Mouse (Mus musculus): ENCODE measurements around the gene Pxn. TPM values are rescaled to one million over a fixed set of nuclear protein-coding genes. Genes with fewer than 3 reads are reported as not detected.

Gene Pxn
- total and polyA plus RNA-seq, 2 experiments from 2014 or later, result 19.9 to 66.6 TPM

GRCm38 (mm10) chr5:115591028-115591427 lies 84.6 kb downstream of the Pxn start:
- no peak overlapping the region for H3K4me2 ChIP-seq (ENCODE audit: low read depth, low read length)
- DNase-seq (ENCODE audit: low spot score), result no peak
- 64% methylated on average over 11 of the region's 11 CpGs for WGBS
- peaks cover 96% of the 10 kb centered on the region for H3K36me3 ChIP-seq (replicated peaks; ENCODE audit: control insufficient read depth, insufficient read depth, low read length)
- no peak overlapping the region for H3K27ac ChIP-seq (ENCODE audit: low read depth)
- TF ChIP-seq EP300 (IDR thresholded peaks at IDR 0.05; ENCODE audit: low read depth), result no peak
- no peak for TF ChIP-seq CTCF (IDR thresholded peaks at IDR 0.05; ENCODE audit: low read depth)
- ATAC-seq (ENCODE audit: insufficient read depth, low read depth), result no peak
- H3K9me3 ChIP-seq (replicated peaks; ENCODE audit: control insufficient read depth, low read length), result no peaks in the 10 kb centered on the region
- H3K4me1 ChIP-seq (ENCODE audit: control insufficient read depth, insufficient read depth), result no peaks in the 10 kb centered on the region
- no peaks in the 10 kb centered on the region for H3K27me3 ChIP-seq (ENCODE audit: control insufficient read depth, insufficient read depth, low read length)
- H3K9ac ChIP-seq (replicated peaks; ENCODE audit: low read depth, low read length), result no peak overlapping the region
- H3K4me3 ChIP-seq (ENCODE audit: low read depth, low read length), result no peak overlapping the region

GRCm38 (mm10) chr5:115591506-115591905 lies 85.0 kb downstream of the Pxn start:
- Histone ChIP-seq H3K4me1 (ENCODE audit: control insufficient read depth, insufficient read depth) (no peaks in the 10 kb centered on the region), H3K4me2 (ENCODE audit: low read depth, low read length) (no peak overlapping the region), H3K9me3 (replicated peaks; ENCODE audit: control insufficient read depth, low read length) (no peaks in the 10 kb centered on the region), H3K9ac (replicated peaks; ENCODE audit: low read depth, low read length) (no peak overlapping the region), H3K27ac (ENCODE audit: low read depth) (no peak overlapping the region), H3K4me3 (ENCODE audit: low read depth, low read length) (no peak overlapping the region), H3K27me3 (ENCODE audit: control insufficient read depth, insufficient read depth, low read length) (no peaks in the 10 kb centered on the region), H3K36me3 (replicated peaks; ENCODE audit: control insufficient read depth, insufficient read depth, low read length) (peaks cover 96% of the 10 kb centered on the region)
- WGBS, result 88% methylated on average over 2 of the region's 2 CpGs
- no peak for TF ChIP-seq EP300 (IDR thresholded peaks at IDR 0.05; ENCODE audit: low read depth)
- TF ChIP-seq CTCF (IDR thresholded peaks at IDR 0.05; ENCODE audit: low read depth), result no peak
- no peak for DNase-seq (ENCODE audit: low spot score)
- ATAC-seq (ENCODE audit: insufficient read depth, low read depth), result no peak

DNA sequence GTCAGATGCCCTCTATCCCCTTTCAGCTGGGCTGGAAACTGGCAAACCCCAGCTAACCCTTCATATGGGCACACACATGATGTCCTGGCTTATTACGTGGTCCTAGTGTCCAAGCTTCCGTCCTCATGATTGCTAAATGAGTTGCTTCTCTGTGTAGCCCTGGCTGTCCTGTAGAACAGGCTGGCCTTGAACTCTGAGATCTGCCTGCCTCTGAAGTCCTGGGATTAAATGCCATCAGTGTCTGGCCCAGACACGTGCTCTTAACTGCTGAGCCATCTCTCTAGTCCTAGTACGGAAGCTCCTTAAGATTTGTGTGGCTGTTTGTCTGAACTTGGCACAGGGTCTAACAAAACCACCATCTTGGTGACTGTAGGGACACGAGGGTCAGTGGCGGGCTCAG lies 97.1 kb downstream of the Pxn start:
- ATAC-seq (ENCODE audit: insufficient read depth, low read depth), result no peak
- H3K27ac ChIP-seq (ENCODE audit: low read depth), result no peak overlapping the region
- H3K9me3 ChIP-seq (replicated peaks; ENCODE audit: control insufficient read depth, low read length), result no peaks in the 10 kb centered on the region
- H3K4me3 ChIP-seq (ENCODE audit: low read depth, low read length), result no peak overlapping the region
- WGBS, result 94% methylated on average over 6 of the region's 6 CpGs
- H3K4me1 ChIP-seq (ENCODE audit: control insufficient read depth, insufficient read depth), result no peaks in the 10 kb centered on the region
- DNase-seq (ENCODE audit: low spot score), result no peak
- no peaks in the 10 kb centered on the region for H3K27me3 ChIP-seq (ENCODE audit: control insufficient read depth, insufficient read depth, low read length)
- no peak overlapping the region for H3K9ac ChIP-seq (replicated peaks; ENCODE audit: low read depth, low read length)
- peaks cover 82% of the 10 kb centered on the region for H3K36me3 ChIP-seq (replicated peaks; ENCODE audit: control insufficient read depth, insufficient read depth, low read length)
- no peak for TF ChIP-seq CTCF (IDR thresholded peaks at IDR 0.05; ENCODE audit: low read depth)
- no peak for TF ChIP-seq EP300 (IDR thresholded peaks at IDR 0.05; ENCODE audit: low read depth)
- no peak overlapping the region for H3K4me2 ChIP-seq (ENCODE audit: low read depth, low read length)

Small RNAs within 50 kb of the gene (microRNA-seq; reads per million reads assigned to microRNA genes)
- not detected for gene Mir7029

Other genes with a start within 250 kb of the Pxn start
- gene Rnf10, start 233.8 kb upstream of the Pxn start, total RNA-seq (2014; rRNA removed; ENCODE audit: low replicate concordance), result 76.0 and 82.4 TPM in 2 replicates
- 104 and 105 TPM in 2 replicates for gene Rnf10, start 233.8 kb upstream of the Pxn start, polyA plus RNA-seq (2015; fragmentation: Nextera tagmentation; extraction: Ambion mirVana)
- gene Coq5, start 227.0 kb upstream of the Pxn start, total RNA-seq (2014; rRNA removed; ENCODE audit: low replicate concordance), result 74.1 and 82.7 TPM in 2 replicates
- gene Coq5, start 227.0 kb upstream of the Pxn start, polyA plus RNA-seq (2015; fragmentation: Nextera tagmentation; extraction: Ambion mirVana), result 111 and 116 TPM in 2 replicates
- gene Dynll1, start 205.7 kb upstream of the Pxn start, total RNA-seq (2014; rRNA removed; ENCODE audit: low replicate concordance), result 164 and 224 TPM in 2 replicates
- 615 and 804 TPM in 2 replicates for gene Dynll1, start 205.7 kb upstream of the Pxn start, polyA plus RNA-seq (2015; fragmentation: Nextera tagmentation; extraction: Ambion mirVana)
- 21.3 and 41.1 TPM in 2 replicates for gene Srsf9, start 179.5 kb upstream of the Pxn start, total RNA-seq (2014; rRNA removed; ENCODE audit: low replicate concordance)
- 62.9 and 67.5 TPM in 2 replicates for gene Srsf9, start 179.5 kb upstream of the Pxn start, polyA plus RNA-seq (2015; fragmentation: Nextera tagmentation; extraction: Ambion mirVana)
- 10.4 and 19.4 TPM in 2 replicates for gene Gatc, start 165.5 kb upstream of the Pxn start, total RNA-seq (2014; rRNA removed; ENCODE audit: low replicate concordance)
- 14.8 and 15.1 TPM in 2 replicates for gene Gatc, start 165.5 kb upstream of the Pxn start, polyA plus RNA-seq (2015; fragmentation: Nextera tagmentation; extraction: Ambion mirVana)
- gene Triap1, start 165.5 kb upstream of the Pxn start, total RNA-seq (2014; rRNA removed; ENCODE audit: low replicate concordance), result 13.0 and 27.2 TPM in 2 replicates
- gene Triap1, start 165.5 kb upstream of the Pxn start, polyA plus RNA-seq (2015; fragmentation: Nextera tagmentation; extraction: Ambion mirVana), result 39.2 and 42.3 TPM in 2 replicates
- 1,673 and 1,690 TPM in 2 replicates for gene Cox6a1, start 157.7 kb upstream of the Pxn start, total RNA-seq (2014; rRNA removed; ENCODE audit: low replicate concordance)
- 2,126 and 2,128 TPM in 2 replicates for gene Cox6a1, start 157.7 kb upstream of the Pxn start, polyA plus RNA-seq (2015; fragmentation: Nextera tagmentation; extraction: Ambion mirVana)
- gene Msi1, start 77.1 kb upstream of the Pxn start, total RNA-seq (2014; rRNA removed; ENCODE audit: low replicate concordance), result 2.5 and 5.6 TPM in 2 replicates
- gene Msi1, start 77.1 kb upstream of the Pxn start, polyA plus RNA-seq (2015; fragmentation: Nextera tagmentation; extraction: Ambion mirVana), result 0.99 and 1.1 TPM in 2 replicates
- gene Pla2g1b, start 40.4 kb upstream of the Pxn start, total RNA-seq (2014; rRNA removed; ENCODE audit: low replicate concordance), result not detected in 2 replicates
- gene Pla2g1b, start 40.4 kb upstream of the Pxn start, polyA plus RNA-seq (2015; fragmentation: Nextera tagmentation; extraction: Ambion mirVana), result not detected in 2 replicates
- gene Sirt4, start 22.0 kb upstream of the Pxn start, total RNA-seq (2014; rRNA removed; ENCODE audit: low replicate concordance), result 13.8 and 29.0 TPM in 2 replicates
- 14.5 and 15.4 TPM in 2 replicates for gene Sirt4, start 22.0 kb upstream of the Pxn start, polyA plus RNA-seq (2015; fragmentation: Nextera tagmentation; extraction: Ambion mirVana)
- 2,397 and 2,522 TPM in 2 replicates for gene Rplp0, start 52.8 kb downstream of the Pxn start, total RNA-seq (2014; rRNA removed; ENCODE audit: low replicate concordance)
- 877 and 933 TPM in 2 replicates for gene Rplp0, start 52.8 kb downstream of the Pxn start, polyA plus RNA-seq (2015; fragmentation: Nextera tagmentation; extraction: Ambion mirVana)
- gene Gcn1l1, start 58.6 kb downstream of the Pxn start, total RNA-seq (2014; rRNA removed; ENCODE audit: low replicate concordance), result 38.3 and 42.8 TPM in 2 replicates
- gene Gcn1l1, start 58.6 kb downstream of the Pxn start, polyA plus RNA-seq (2015; fragmentation: Nextera tagmentation; extraction: Ambion mirVana), result 12.9 and 13.6 TPM in 2 replicates
- 37.4 and 43.6 TPM in 2 replicates for gene Rab35, start 125.2 kb downstream of the Pxn start, total RNA-seq (2014; rRNA removed; ENCODE audit: low replicate concordance)
- gene Rab35, start 125.2 kb downstream of the Pxn start, polyA plus RNA-seq (2015; fragmentation: Nextera tagmentation; extraction: Ambion mirVana), result 13.4 and 14.1 TPM in 2 replicates
- gene Bicdl1, start 224.9 kb downstream of the Pxn start, total RNA-seq (2014; rRNA removed; ENCODE audit: low replicate concordance), result 6.9 and 10.7 TPM in 2 replicates
- 9.0 and 9.6 TPM in 2 replicates for gene Bicdl1, start 224.9 kb downstream of the Pxn start, polyA plus RNA-seq (2015; fragmentation: Nextera tagmentation; extraction: Ambion mirVana)